Mouse (Mus musculus) neural tube, embryonic 13.5 days (tissue): Measurements from ENCODE around the gene Vmn1r28. TPM values are rescaled to one million over a fixed set of nuclear protein-coding genes. Genes with fewer than 3 reads are reported as not detected.
"Not testable (repeated sequence)": the region's sequence is repeated elsewhere in the genome, so short reads cannot be mapped to it uniquely, and the experiment has no call there.

ENCODE experiments used
- ATAC-seq: fragments of 200-750 bp; cut with Nextera tagmentation; 2 replicates; pipeline ENCODE4 v1.8.0; 2017; ENCODE audit warnings: low read depth, mild to moderate bottlenecking, moderate TSS enrichment, moderate library complexity
- H3K27ac ChIP-seq: fragments of 300-500 bp; sonication (generic); replicated peaks from 2 replicates; pipeline ENCODE4 v1.5.1; 2015; ENCODE audit warnings: moderate library complexity, mild to moderate bottlenecking, inconsistent platforms
- H3K27me3 ChIP-seq: fragments of 300-500 bp; sonication (generic); 2 replicates; pipeline ENCODE4 v1.6.1; 2015; ENCODE audit warnings: mild to moderate bottlenecking, inconsistent platforms
- H3K36me3 ChIP-seq: fragments of 300-500 bp; sonication (generic); 2 replicates; pipeline ENCODE4 v1.6.1; 2015; ENCODE audit warnings: mild to moderate bottlenecking, inconsistent platforms
- H3K4me1 ChIP-seq: fragments of 300-500 bp; sonication (generic); replicated peaks from 2 replicates; pipeline ENCODE4 v1.6.1; 2015; ENCODE audit warnings: inconsistent platforms
- H3K4me2 ChIP-seq: fragments of 300-500 bp; sonication (generic); 2 replicates; pipeline ENCODE4 v1.6.1; 2015; ENCODE audit warnings: inconsistent platforms, mild to moderate bottlenecking, moderate library complexity
- H3K4me3 ChIP-seq: fragments of 300-500 bp; sonication (generic); 2 replicates; pipeline ENCODE4 v1.5.1; 2015; ENCODE audit warnings: mild to moderate bottlenecking, inconsistent platforms
- H3K9ac ChIP-seq: fragments of 300-500 bp; sonication (generic); 2 replicates; pipeline ENCODE4 v1.6.1; 2015; ENCODE audit warnings: moderate library complexity, mild to moderate bottlenecking, inconsistent platforms
- H3K9me3 ChIP-seq: fragments of 300-500 bp; sonication (generic); 2 replicates; pipeline ENCODE4 v1.6.1; 2016; ENCODE audit warnings: inconsistent platforms
- WGBS: fragments of 180-500 bp; shearing (Covaris S2); methylation state at CpG from one replicate; pipeline ENCODE4 v1.1.7; 2015; 5-methylcytosine and 5-hydroxymethylcytosine counted together
- polyA plus RNA-seq: library from polyadenylated mRNA; unstranded; fragments of >200 nt; fragmentation: Nextera tagmentation; extraction: Ambion mirVana; gene quantifications from 2 replicates; pipeline ENCODE4 v1.2.1, GENCODE M21; 2015

Gene Vmn1r28
- not detected in 2 replicates for polyA plus RNA-seq

- WGBS = 84% methylated on average over 1 of the region's 1 CpGs
- H3K4me2 ChIP-seq = no peak within 1 kb of the TSS
- no peaks in the 10 kb centered on the region for H3K27me3 ChIP-seq
- no peaks in the 10 kb centered on the region for H3K9me3 ChIP-seq
- H3K27ac ChIP-seq = no peak within 1 kb of the TSS
- H3K36me3 ChIP-seq = no peaks in the 10 kb centered on the region
- no peak within 1 kb of the TSS for H3K9ac ChIP-seq
- ATAC-seq = no peak
- no peaks in the 10 kb centered on the region for H3K4me1 ChIP-seq
- H3K4me3 ChIP-seq = no peak within 1 kb of the TSS
Measured at GRCm38 (mm10) chr6:58261737-58262136, at the start of gene Vmn1r28. Vmn1r28 (plus strand) TSS chr6:58262037.

- Histone ChIP-seq H3K36me3 (no peaks in the 10 kb centered on the region), H3K9ac (no peak overlapping the region), H3K4me3 (no peak overlapping the region), H3K9me3 (no peaks in the 10 kb centered on the region), H3K4me2 (no peak overlapping the region), H3K27me3 (no peaks in the 10 kb centered on the region), H3K27ac (no peak overlapping the region), H3K4me1 (no peaks in the 10 kb centered on the region)
- WGBS = 80% methylated on average over 2 of the region's 2 CpGs
- ATAC-seq = no peak
Measured at GRCm38 (mm10) chr6:58216119-58216518, 45.7 kb upstream of the Vmn1r28 start.

- ATAC-seq = no peak
- no peaks in the 10 kb centered on the region for H3K9me3 ChIP-seq
- H3K4me2 ChIP-seq = no peak within 1 kb of the TSS
- 80% methylated on average over 2 of the region's 2 CpGs for WGBS
- no peak within 1 kb of the TSS for H3K4me3 ChIP-seq
- no peak within 1 kb of the TSS for H3K27ac ChIP-seq
- H3K9ac ChIP-seq = no peak within 1 kb of the TSS
- H3K4me1 ChIP-seq = no peaks in the 10 kb centered on the region
- H3K36me3 ChIP-seq = no peaks in the 10 kb centered on the region
- no peaks in the 10 kb centered on the region for H3K27me3 ChIP-seq
Measured at GRCm38 (mm10) chr6:58218721-58219120, 43.1 kb upstream of the Vmn1r28 start, which contains the start of gene Vmn1r27. Vmn1r27 (minus strand) TSS chr6:58218821.

- not testable (repeated sequence) for H3K4me2 ChIP-seq, H3K36me3 ChIP-seq, H3K27me3 ChIP-seq, H3K9me3 ChIP-seq, ATAC-seq, H3K4me3 ChIP-seq, H3K27ac ChIP-seq, H3K4me1 ChIP-seq, H3K9ac ChIP-seq
- 97% methylated on average over 1 of the region's 1 CpGs for WGBS
Measured at GRCm38 (mm10) chr6:58279661-58280060, 17.8 kb downstream of the Vmn1r28 start.

- Histone ChIP-seq H3K27me3 (no peaks in the 10 kb centered on the region), H3K36me3 (no peaks in the 10 kb centered on the region), H3K27ac (no peak overlapping the region), H3K9me3 (no peaks in the 10 kb centered on the region), H3K9ac (no peak overlapping the region), H3K4me3 (no peak overlapping the region), H3K4me2 (no peak overlapping the region), H3K4me1 (no peaks in the 10 kb centered on the region)
- 67% methylated on average over 2 of the region's 2 CpGs for WGBS
- no peak for ATAC-seq
Measured at GRCm38 (mm10) chr6:58292201-58292600, 30.4 kb downstream of the Vmn1r28 start.

- H3K36me3 ChIP-seq, H3K9ac ChIP-seq, H3K4me3 ChIP-seq, H3K4me1 ChIP-seq, H3K9me3 ChIP-seq, H3K4me2 ChIP-seq, H3K27me3 ChIP-seq, ATAC-seq, H3K27ac ChIP-seq: not testable (repeated sequence)
- WGBS = 86% methylated on average over 19 of the region's 19 CpGs
Measured at GRCm38 (mm10) chr6:58298511-58298910, 36.7 kb downstream of the Vmn1r28 start.

- Histone ChIP-seq H3K27ac (no peak within 1 kb of the TSS), H3K4me3 (no peak within 1 kb of the TSS), H3K9me3 (no peaks in the 10 kb centered on the region), H3K9ac (no peak within 1 kb of the TSS), H3K27me3 (no peaks in the 10 kb centered on the region), H3K4me1 (no peaks in the 10 kb centered on the region), H3K36me3 (no peaks in the 10 kb centered on the region), H3K4me2 (no peak within 1 kb of the TSS)
- ATAC-seq = no peak
Measured at GRCm38 (mm10) chr6:58301249-58301648, 39.4 kb downstream of the Vmn1r28 start, which contains the start of gene Vmn1r29. Vmn1r29 (plus strand) TSS chr6:58301549.

Other genes starting within 250 kb of the Vmn1r28 start
- not detected in 2 replicates for gene Vmn1r26, start 246.9 kb upstream of the Vmn1r28 start, polyA plus RNA-seq
- gene Vmn1r27, start 43.2 kb upstream of the Vmn1r28 start, polyA plus RNA-seq = not detected in 2 replicates
- gene Vmn1r29, start 39.5 kb downstream of the Vmn1r28 start, polyA plus RNA-seq = not detected in 2 replicates
- gene Vmn1r30, start 181.3 kb downstream of the Vmn1r28 start, polyA plus RNA-seq = not detected in 2 replicates
- not detected in 2 replicates for gene Vmn1r31, start 213.3 kb downstream of the Vmn1r28 start, polyA plus RNA-seq